Mouse (Mus musculus) forebrain, embryonic 16.5 days (tissue): ENCODE measurements around the gene Ulk2. TPM values are rescaled to one million over a fixed set of nuclear protein-coding genes. Genes with fewer than 3 reads are reported as not detected.

Experiments used
- ATAC-seq: fragments of 200-750 bp; cut with Nextera tagmentation; 2 replicates; pipeline ENCODE4 v1.8.0; 2017; ENCODE audit warnings: mild to moderate bottlenecking, moderate library complexity
- H3K27ac ChIP-seq: fragments of 300-500 bp; sonication (generic); 2 replicates; pipeline ENCODE4 v1.5.1; 2014; ENCODE audit warnings: low read length, control low read depth
- H3K27me3 ChIP-seq: fragments of 300-500 bp; sonication (generic); replicated peaks from 2 replicates; pipeline ENCODE4 v1.6.1; 2014; ENCODE audit warnings: low read length; ENCODE audit not compliant: control insufficient read depth, insufficient read depth
- H3K36me3 ChIP-seq: fragments of 300-500 bp; sonication (generic); 2 replicates; pipeline ENCODE4 v1.6.1; 2014; ENCODE audit not compliant: control insufficient read depth, insufficient read depth
- H3K4me1 ChIP-seq: fragments of 300-500 bp; sonication (generic); replicated peaks from 2 replicates; pipeline ENCODE4 v1.6.1; 2014; ENCODE audit warnings: low read length; ENCODE audit not compliant: control insufficient read depth, insufficient read depth
- H3K4me2 ChIP-seq: fragments of 300-500 bp; sonication (generic); 2 replicates; pipeline ENCODE4 v1.6.1; 2014; ENCODE audit warnings: mild to moderate bottlenecking, low read length, control low read depth
- H3K4me3 ChIP-seq: fragments of 300-500 bp; sonication (generic); replicated peaks from 2 replicates; pipeline ENCODE4 v1.5.1; 2014; ENCODE audit warnings: mild to moderate bottlenecking, low read length, control low read depth
- H3K9ac ChIP-seq: fragments of 300-500 bp; sonication (generic); replicated peaks from 2 replicates; pipeline ENCODE4 v1.6.1; 2014; ENCODE audit warnings: low read depth, low read length, control low read depth
- H3K9me3 ChIP-seq: fragments of 300-500 bp; sonication (generic); 2 replicates; pipeline ENCODE4 v1.6.1; 2016; ENCODE audit warnings: low read length; ENCODE audit not compliant: control insufficient read depth
- WGBS: fragments of 180-500 bp; shearing (Covaris S2); extraction: QIAGEN DNeasy Blood & Tissue Kit; methylation state at CpG from one replicate; pipeline ENCODE4 v1.1.7; 2014; 5-methylcytosine and 5-hydroxymethylcytosine counted together
- polyA plus RNA-seq: library from polyadenylated mRNA; unstranded; fragments of >200 nt; fragmentation: Nextera tagmentation; extraction: Ambion mirVana; gene quantifications from 2 replicates; pipeline ENCODE4 v1.2.1, GENCODE M21; 2015

Ulk2 gene
- polyA plus RNA-seq, 1 experiment from 2014 or later = 38.7 TPM

- no peaks in the 10 kb centered on the region for H3K27me3 ChIP-seq
- H3K4me3 ChIP-seq = no peak overlapping the region
- H3K4me2 ChIP-seq = no peak overlapping the region
- H3K36me3 ChIP-seq = peaks cover 18% of the 10 kb centered on the region
- H3K27ac ChIP-seq = no peak overlapping the region
- H3K4me1 ChIP-seq = 0 out of 2 replicates have a peak, but pooled peaks cover 2% of the 10 kb centered on the region
- H3K9ac ChIP-seq = no peak overlapping the region
- 82% methylated on average over 3 of the region's 3 CpGs for WGBS
- no peak for ATAC-seq
- no peaks in the 10 kb centered on the region for H3K9me3 ChIP-seq
Observed at GRCm38 (mm10) chr11:61743768-61744167, 111.1 kb downstream of the Ulk2 start.

DNA sequence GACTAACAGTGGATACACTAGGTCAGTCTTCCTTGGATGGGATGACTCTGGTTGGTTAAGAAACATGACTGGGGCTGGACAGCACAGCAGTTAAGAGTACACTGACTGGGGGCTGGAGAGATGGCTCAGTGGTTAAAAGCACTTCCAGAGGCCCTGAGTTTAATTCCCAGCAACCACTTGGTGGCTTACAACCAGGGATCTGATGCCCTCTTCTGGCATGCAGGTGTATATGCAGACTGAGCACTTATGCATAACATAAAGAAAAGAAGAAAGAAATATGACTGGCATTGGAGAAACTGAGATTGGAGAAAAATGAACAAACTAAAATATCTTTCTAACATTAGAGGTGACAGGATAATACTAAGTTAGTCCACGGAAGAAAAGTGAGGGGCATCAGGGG is 114.4 kb downstream of the Ulk2 start:
- WGBS = 95% methylated on average over 1 of the region's 1 CpGs
- Histone ChIP-seq H3K4me2 (no peak overlapping the region), H3K4me3 (no peak overlapping the region), H3K9me3 (no peaks in the 10 kb centered on the region), H3K4me1 (0 out of 2 replicates have a peak, but pooled peaks cover 2% of the 10 kb centered on the region), H3K36me3 (peaks cover 33% of the 10 kb centered on the region), H3K9ac (no peak overlapping the region), H3K27me3 (no peaks in the 10 kb centered on the region), H3K27ac (no peak overlapping the region)
- ATAC-seq = no peak

- 84% methylated on average over 1 of the region's 1 CpGs for WGBS
- Histone ChIP-seq H3K9ac (no peak overlapping the region), H3K4me1 (no peaks in the 10 kb centered on the region), H3K36me3 (peaks cover 38% of the 10 kb centered on the region), H3K4me3 (no peak overlapping the region), H3K4me2 (no peak overlapping the region), H3K27ac (no peak overlapping the region), H3K27me3 (no peaks in the 10 kb centered on the region), H3K9me3 (no peaks in the 10 kb centered on the region)
- ATAC-seq = no peak
Observed at GRCm38 (mm10) chr11:61737290-61737689, 117.6 kb downstream of the Ulk2 start.

DNA sequence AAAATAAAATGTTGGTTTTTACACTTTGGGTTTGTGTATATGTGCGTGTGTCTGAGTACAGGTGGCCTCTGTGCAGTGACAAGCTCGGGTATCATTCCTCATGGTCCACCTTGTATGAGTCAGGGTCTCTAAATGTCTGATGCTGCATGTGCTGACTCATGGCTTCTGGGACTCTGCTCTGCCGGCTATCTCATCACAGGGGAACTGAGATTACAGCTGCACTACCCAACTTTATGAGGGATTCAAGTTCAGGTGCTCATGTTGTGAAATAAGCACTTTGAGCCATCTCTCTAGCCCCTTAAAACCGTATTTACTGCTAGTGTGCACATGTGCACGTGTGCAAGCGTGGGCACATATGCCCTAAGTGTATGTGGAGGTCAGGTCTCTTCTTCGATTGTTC is 122.2 kb downstream of the Ulk2 start:
- no peak overlapping the region for H3K9ac ChIP-seq
- 93% methylated on average over 7 of the region's 7 CpGs for WGBS
- no peak overlapping the region for H3K4me3 ChIP-seq
- H3K4me1 ChIP-seq = no peaks in the 10 kb centered on the region
- no peak overlapping the region for H3K4me2 ChIP-seq
- no peaks in the 10 kb centered on the region for H3K9me3 ChIP-seq
- ATAC-seq = no peak
- H3K27ac ChIP-seq = no peak overlapping the region
- peaks cover 32% of the 10 kb centered on the region for H3K36me3 ChIP-seq
- no peaks in the 10 kb centered on the region for H3K27me3 ChIP-seq

GRCm38 (mm10) chr11:61728037-61728436 is 126.8 kb downstream of the Ulk2 start:
- peaks cover 20% of the 10 kb centered on the region for H3K36me3 ChIP-seq
- 81% methylated on average over 2 of the region's 2 CpGs for WGBS
- no peaks in the 10 kb centered on the region for H3K9me3 ChIP-seq
- no peak overlapping the region for H3K4me2 ChIP-seq
- H3K4me1 ChIP-seq = no peaks in the 10 kb centered on the region
- no peak overlapping the region for H3K27ac ChIP-seq
- H3K4me3 ChIP-seq = no peak overlapping the region
- H3K27me3 ChIP-seq = no peaks in the 10 kb centered on the region
- H3K9ac ChIP-seq = no peak overlapping the region
- ATAC-seq = no peak

Other genes with a start within 250 kb of the Ulk2 start
- 10.2 and 11.3 TPM in 2 replicates for gene Grap, start 201.8 kb downstream of the Ulk2 start, polyA plus RNA-seq
- gene Fam83g, start 171.0 kb downstream of the Ulk2 start, polyA plus RNA-seq = 0.36 and 0.46 TPM in 2 replicates
- gene Slc5a10, start 134.2 kb downstream of the Ulk2 start, polyA plus RNA-seq = not detected in 2 replicates
- 59.3 and 69.4 TPM in 2 replicates for gene Prpsap2, start 93.0 kb downstream of the Ulk2 start, polyA plus RNA-seq
- 13.0 and 15.0 TPM in 2 replicates for gene Akap10, start 75.2 kb upstream of the Ulk2 start, polyA plus RNA-seq
- gene Specc1, start 101.7 kb upstream of the Ulk2 start, polyA plus RNA-seq = 9.4 and 11.2 TPM in 2 replicates